Comparison of ENCODE assay signal across 8 mouse cellular contexts in the genomic region with DNA sequence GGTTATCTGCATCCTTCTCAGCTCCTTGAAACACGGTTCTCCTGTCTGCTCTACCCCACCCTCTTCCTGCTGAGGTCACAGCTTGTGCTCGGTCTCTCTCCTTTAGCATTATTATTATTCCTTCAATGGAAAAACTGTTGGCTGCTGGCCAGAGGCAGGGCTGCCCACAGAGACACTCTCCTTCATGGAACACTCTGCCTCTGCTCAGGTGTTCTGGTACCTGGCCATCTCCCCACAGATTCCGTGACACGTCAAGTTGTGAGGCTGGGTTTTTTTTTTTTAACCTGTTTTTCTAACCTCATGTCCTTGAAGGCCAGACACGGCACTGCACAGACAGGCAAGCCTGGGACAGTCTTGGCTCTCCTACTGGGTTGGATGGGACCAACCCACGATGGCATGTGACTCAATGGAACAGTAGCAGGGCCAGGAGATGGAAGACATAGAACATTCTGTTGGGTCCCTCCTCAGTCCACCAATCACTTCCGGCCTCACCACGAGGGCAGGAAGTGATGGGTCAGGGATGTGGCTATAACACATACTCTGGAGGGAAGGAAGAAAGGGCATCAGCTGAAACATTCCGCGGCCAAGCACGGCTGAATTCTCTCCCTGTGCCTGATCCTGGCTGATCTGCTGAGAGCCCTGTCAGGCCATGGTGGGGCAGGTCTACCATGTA. TPM values are rescaled to one million over a fixed set of nuclear protein-coding genes. Genes with fewer than 3 reads are reported as not detected.
A peak's percentile ranks its signal among the peaks of the same experiment; 100 is the strongest.
DNase-seq lines count a peak whose midpoint lies in the region; ATAC-seq and TF ChIP-seq lines count a peak whose summit lies in the region.

No protein-coding gene starts in this region.

- no peak overlapping the region for H3K4me3 ChIP-seq in thymus, adult 2 months (ENCODE audit: control insufficient read depth, insufficient read depth, low read length)
- no peak overlapping the region for H3K4me3 ChIP-seq in hindbrain, embryonic 13.5 days
- peak overlapping the region; percentile 22 for H3K4me3 ChIP-seq in lung, adult 2 months (replicated peaks; ENCODE audit: extremely low read depth, low read depth, low read length)

- H3K9ac ChIP-seq in hindbrain, embryonic 13.5 days, result peak overlapping the region; percentile 43; the same call in 1 of the 2 replicates

- H3K4me2 ChIP-seq in hindbrain, embryonic 13.5 days, result peak overlapping the region; percentile 85

- H3K4me1 ChIP-seq in thymus, adult 2 months (replicated peaks; ENCODE audit: control insufficient read depth, insufficient read depth, low read length), result peaks cover 91% of the 10 kb centered on the region
- peaks cover 99% of the 10 kb centered on the region for H3K4me1 ChIP-seq in hindbrain, embryonic 13.5 days (replicated peaks)
- peaks cover 83% of the 10 kb centered on the region for H3K4me1 ChIP-seq in lung, adult 2 months (ENCODE audit: control insufficient read depth, insufficient read depth, low read length)

- H3K36me3 ChIP-seq in thymus, adult 2 months (ENCODE audit: control insufficient read depth, insufficient read depth, low read length), result peaks cover 4% of the 10 kb centered on the region
- no peaks in the 10 kb centered on the region for H3K36me3 ChIP-seq in hindbrain, embryonic 13.5 days

- DNase-seq in thymus, adult 2 months, result no peak
- no peak for DNase-seq in thymus, postnatal 10 days (ENCODE audit: low spot score in 2 of 2)
- DNase-seq in lung, adult 2 months, result no peak
- DNase-seq in embryo, embryonic 9.5 days (ENCODE audit: extremely low spot score), result no peak
- DNase-seq in layer of hippocampus, postnatal 25 days (ENCODE audit: extremely low spot score in 1 of 2, low spot score in 1 of 2), result no peak
- no peak for DNase-seq in cerebellum, postnatal 10 days
- DNase-seq in cerebellum, postnatal 4 days (ENCODE audit: low spot score in 2 of 2), result no peak

- WGBS in thymus, adult 2 months, result 15% methylated on average over 11 of the region's 11 CpGs
- 63% methylated on average over 11 of the region's 11 CpGs for WGBS in hindbrain, embryonic 13.5 days
- WGBS in lung, adult 2 months, result 24% methylated on average over 11 of the region's 11 CpGs

- TF ChIP-seq CTCF in thymus, adult 2 months (IDR thresholded peaks at IDR 0.05; ENCODE audit: borderline replicate concordance, control insufficient read depth, extremely low read depth, insufficient read depth, low read length, poor library complexity), result no peak
- TF ChIP-seq CTCF in lung, adult 2 months (IDR thresholded peaks at IDR 0.05; ENCODE audit: insufficient read depth, low read length), result no peak

- no peaks in the 10 kb centered on the region for H3K9me3 ChIP-seq in hindbrain, embryonic 13.5 days

- H3K27me3 ChIP-seq in thymus, adult 2 months (ENCODE audit: control insufficient read depth, insufficient read depth, low read length), result no peaks in the 10 kb centered on the region
- peaks cover 7% of the 10 kb centered on the region for H3K27me3 ChIP-seq in hindbrain, embryonic 13.5 days

- TF ChIP-seq POLR2A in thymus, adult 2 months (IDR thresholded peaks at IDR 0.05; ENCODE audit: control insufficient read depth, extremely low read depth, insufficient read depth, low read length, poor library complexity), result no peak
- TF ChIP-seq POLR2A in lung, adult 2 months (IDR thresholded peaks at IDR 0.05; ENCODE audit: borderline replicate concordance, extremely low read depth, low read depth, low read length), result 0 out of 2 replicates have a peak, but pooled peaks have one; percentile 4

- peak overlapping the region; percentile 35 for H3K27ac ChIP-seq in thymus, adult 2 months (ENCODE audit: control insufficient read depth, insufficient read depth, low read length)
- H3K27ac ChIP-seq in hindbrain, embryonic 13.5 days, result peak overlapping the region; percentile 89

- ATAC-seq in hindbrain, embryonic 13.5 days (ENCODE audit: low FRiP score), result no peak

RNA-seq across cellular contexts. Expression of a gene that starts 18.5 kb away (rescaled TPM):
- polyA plus RNA-seq in thymus, adult 2 months (2012; rRNA removed), result 159 and 219 TPM in 2 replicates
- polyA plus RNA-seq in hindbrain, embryonic 13.5 days (2015; fragmentation: Nextera tagmentation; extraction: Ambion mirVana), result 17.5 and 19.2 TPM in 2 replicates
- 108 and 124 TPM in 2 replicates for polyA plus RNA-seq in lung, adult 2 months (2012; rRNA removed)
- total RNA-seq in layer of hippocampus, postnatal 25 days (2021), result 10 to 100 TPM; 31.4 to 38.0 TPM

RNA-seq across cellular contexts. Expression of a gene that starts 53.0 kb away (rescaled TPM):
- polyA plus RNA-seq in thymus, adult 2 months (2012; rRNA removed), result 129 and 147 TPM in 2 replicates
- 18.3 and 18.5 TPM in 2 replicates for polyA plus RNA-seq in hindbrain, embryonic 13.5 days (2015; fragmentation: Nextera tagmentation; extraction: Ambion mirVana)
- polyA plus RNA-seq in lung, adult 2 months (2012; rRNA removed), result 69.0 and 72.8 TPM in 2 replicates
- total RNA-seq in layer of hippocampus, postnatal 25 days (2021), result 10 to 100 TPM; 46.4 to 48.1 TPM
